Mouse (Mus musculus): ENCODE measurements around the gene Vangl2. TPM values are rescaled to one million over a fixed set of nuclear protein-coding genes. Genes with fewer than 3 reads are reported as not detected.
A peak's percentile ranks its signal among the peaks of the same experiment; 100 is the strongest.

The Vangl2 gene
- 1 to 10 TPM; 4.3 to 5.9 TPM for total RNA-seq (2021)
- long read RNA-seq, experiment 1, full-length matches to known transcripts, result 3 of 4 reads
- long read RNA-seq, experiment 1, partial matches to known transcripts, result 0 of 4 reads
- long read RNA-seq, experiment 1, other reads (novel, unspliced or antisense), result 1 of 4 reads
- long read RNA-seq, experiment 2, partial matches to known transcripts, result 1 of 1 reads
- long read RNA-seq, experiment 2, other reads (novel, unspliced or antisense), result 0 of 1 reads

DNA sequence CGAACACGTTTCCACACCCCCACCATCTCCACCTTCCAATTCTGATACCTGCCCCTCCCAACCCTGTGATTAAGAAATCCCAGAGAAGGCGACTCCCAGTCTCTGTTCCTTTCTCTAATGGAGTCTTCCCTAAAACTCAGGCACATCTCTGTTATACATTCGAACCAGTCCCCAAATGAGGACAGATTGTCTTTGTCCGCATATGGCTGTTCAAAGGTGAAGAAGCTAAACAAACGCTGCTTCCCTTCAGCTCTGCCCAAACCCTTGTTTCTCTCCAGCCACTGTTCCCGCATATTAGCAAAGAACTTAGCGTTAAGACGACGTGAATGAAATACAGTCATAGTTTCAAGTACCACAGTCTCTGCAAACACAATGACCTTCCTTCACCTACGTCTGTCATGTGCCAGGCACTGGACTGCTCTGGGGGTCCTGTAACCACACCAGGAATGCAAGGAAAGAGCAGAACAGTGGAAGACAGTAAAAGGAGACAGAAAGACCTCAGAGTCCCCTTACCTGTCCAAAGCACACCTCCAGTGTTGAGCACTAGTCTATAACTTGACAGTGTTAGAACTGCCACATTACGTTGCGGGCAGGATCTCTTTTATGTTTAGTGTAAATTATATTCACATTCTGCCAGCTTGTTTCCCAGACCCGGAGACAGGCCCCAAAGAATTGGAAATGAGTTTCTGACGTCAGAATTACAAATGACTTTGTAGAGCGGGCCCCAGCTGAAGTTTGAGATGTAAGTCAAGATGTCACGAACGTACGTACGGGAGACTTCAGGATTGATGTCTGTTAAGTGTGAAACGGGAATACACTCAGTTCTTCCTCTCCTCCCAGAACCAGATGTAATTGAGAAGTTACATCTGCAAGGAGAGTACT, at the start of gene Vangl2:
Vangl2 (minus strand) TSS at position 51 of the 882 bp plus-strand sequence.
- no peak for DNase-seq
- intact Hi-C loops (cut with DNase I), result no loop called here

DNA sequence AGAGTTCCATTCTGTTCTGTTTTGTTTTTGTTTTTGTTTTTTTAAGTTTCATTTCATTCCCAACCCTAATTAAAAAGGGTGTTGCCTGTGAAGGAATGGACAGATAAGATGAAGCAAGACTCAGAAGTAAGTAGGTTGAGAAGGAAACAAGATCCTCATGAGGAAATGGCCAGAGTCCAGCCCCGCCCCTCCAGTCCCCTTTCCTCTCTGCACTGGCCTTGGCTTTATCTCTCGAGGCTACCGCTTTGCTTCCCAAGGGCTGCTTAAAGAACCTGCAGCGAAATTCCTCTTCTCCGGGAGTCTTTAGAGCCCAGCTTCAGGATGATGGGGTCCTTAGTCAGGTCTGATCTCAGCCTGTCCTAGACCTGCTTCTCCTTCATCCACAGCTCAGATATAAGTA, 49.7 kb upstream of the Vangl2 start:
- intact Hi-C loops (cut with DNase I), result no loop called here
- no peak for DNase-seq

DNA sequence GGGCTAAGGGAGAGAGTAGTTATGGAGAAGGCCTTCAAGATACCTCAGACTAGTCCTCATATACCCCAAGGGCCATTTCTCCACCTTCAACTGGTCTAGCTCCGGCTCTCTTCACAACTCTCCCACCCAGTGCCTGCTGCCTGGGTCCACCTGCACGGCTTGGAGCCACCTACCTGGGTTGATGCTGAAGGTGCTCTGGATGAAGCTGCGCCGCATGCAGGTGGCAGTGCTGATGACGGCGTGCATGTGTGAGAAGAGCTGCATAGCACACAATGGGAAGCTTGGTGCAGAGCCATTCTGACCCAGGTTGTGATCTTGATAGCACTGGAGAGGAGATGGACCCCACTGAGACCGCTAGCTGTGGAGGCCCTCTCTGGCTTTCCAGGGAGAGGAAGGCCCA, 44.4 kb upstream of the Vangl2 start:
- DNase-seq, result no peak
- intact Hi-C loops (cut with DNase I), result no loop called here

DNA sequence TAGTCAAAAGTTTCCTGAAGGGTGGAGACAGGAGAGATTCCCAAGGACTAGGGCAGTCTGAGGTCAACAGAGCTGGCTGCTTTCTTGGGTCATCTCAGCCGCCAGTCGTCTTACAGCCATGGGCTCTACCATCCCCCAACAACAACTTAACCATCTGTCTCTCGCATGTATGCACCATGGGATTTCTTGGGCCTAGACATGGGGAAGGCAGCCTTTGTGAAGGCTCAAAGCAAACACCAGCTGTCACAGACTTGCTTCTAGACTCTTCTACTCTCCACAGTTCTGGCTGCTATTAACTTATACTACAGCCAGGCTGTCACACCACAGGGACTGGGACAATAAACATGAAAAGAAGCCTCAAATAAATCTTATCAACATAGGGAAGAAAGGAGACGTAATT, 43.3 kb upstream of the Vangl2 start:
- intact Hi-C loops (cut with DNase I), result no loop called here

DNA sequence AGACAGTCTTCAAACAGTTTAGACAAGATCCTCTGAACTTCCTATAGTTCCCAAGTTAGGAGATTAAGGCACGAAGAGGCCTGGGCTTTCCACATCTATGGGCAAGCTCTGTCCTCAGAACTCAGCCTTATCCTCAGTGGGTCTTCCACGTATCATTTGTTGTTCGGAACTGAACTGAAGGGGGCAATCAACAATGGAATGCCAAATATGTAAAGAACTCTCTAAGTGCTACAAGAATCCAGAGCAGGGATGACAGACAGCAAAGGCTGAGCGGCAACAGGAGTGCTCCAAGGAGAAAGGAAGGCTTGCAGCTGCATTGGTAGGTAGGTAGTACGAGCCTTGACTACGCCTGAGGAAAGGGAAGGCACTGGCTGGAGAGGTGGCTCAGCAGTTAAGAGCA, 42.0 kb upstream of the Vangl2 start:
- intact Hi-C loops (cut with DNase I), result no loop called here

More for the DNA sequence above, 43.3 kb upstream of the Vangl2 start:
- DNase-seq, result no peak

DNA sequence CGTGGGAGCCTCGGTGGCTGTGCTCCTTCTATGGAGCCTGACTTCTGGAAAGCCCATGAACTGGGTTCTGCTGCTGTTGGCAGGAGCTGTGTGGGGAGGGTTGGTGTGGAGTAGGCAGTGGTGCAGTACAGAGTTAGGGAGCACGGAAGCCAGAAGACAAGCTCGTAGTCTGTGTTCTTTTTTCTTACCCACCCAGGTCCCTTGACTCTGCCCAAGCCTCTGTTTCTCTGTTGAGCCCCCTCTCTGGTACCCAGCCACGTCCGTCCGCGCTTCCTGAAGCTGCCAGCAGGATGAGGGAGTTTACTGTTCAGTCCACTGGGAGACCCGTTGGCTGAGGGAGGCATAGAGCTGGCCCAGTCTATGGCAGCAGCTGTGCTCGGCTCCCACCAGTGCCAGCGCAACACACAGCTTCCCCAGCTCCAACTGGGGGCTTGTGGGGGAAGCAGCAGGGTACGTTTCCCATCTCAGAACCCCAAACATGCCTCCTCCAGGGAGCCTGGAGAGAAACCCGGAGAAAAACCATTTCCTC, 36.4 kb upstream of the Vangl2 start:
- intact Hi-C loops (cut with DNase I), result no loop called here
- no peak for DNase-seq

More for the DNA sequence above, 42.0 kb upstream of the Vangl2 start:
- no peak for DNase-seq

DNA sequence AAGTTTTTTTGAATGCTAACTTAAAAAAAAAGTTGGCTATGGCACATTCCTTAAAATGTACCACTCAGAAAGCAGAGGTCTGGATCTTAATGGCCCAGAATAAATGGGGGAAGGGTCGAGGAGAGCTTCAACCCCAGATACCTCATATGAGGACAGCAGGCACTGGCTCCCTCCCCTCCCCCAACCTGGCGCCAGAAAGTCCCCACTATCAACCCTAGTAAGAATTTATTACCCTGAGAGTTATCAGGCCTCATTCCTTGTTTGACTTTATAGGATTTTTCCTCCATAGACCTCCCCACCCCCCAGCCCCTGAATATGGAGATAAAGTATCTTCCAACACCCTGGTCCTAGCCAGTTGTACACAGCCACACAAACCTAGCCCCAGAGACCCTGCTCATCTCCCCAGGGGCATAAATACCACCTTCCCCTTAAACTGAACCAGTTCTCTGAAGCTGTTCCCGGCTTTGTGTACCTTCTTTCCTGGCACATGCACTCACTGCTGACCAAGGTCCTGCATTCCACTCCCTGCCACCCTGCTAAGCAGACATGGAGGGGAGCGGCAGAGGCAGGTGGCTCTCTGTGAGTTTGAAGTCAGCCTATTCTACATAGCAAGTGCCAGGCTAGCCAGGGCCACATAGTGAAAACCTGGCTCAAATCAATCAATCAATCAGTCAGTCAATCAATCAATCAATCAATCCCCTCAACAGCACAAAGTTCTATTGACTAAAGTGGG, 35.2 kb upstream of the Vangl2 start:
- DNase-seq, result no peak
- intact Hi-C loops (cut with DNase I), result no loop called here

DNA sequence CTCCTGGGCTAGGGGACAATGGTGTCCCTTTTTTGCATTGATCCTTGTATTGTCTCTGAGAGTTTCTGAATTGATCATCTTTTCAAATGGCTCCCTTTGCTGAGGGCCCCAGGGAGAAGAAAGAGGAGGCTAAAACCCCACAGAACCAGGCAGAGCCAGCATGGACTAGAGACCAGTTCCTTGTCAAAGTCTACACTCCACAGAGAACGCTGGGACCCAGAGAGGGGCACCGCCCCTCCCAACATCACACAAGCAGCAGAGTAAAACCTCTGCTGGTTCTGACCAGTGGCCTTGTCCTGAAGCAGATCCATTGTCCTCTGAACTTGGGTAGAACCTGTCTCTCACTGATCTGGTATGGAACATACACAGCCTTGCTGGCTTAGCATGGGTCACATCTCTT, 33.9 kb upstream of the Vangl2 start:
- intact Hi-C loops (cut with DNase I), result no loop called here
- DNase-seq, result no peak

DNA sequence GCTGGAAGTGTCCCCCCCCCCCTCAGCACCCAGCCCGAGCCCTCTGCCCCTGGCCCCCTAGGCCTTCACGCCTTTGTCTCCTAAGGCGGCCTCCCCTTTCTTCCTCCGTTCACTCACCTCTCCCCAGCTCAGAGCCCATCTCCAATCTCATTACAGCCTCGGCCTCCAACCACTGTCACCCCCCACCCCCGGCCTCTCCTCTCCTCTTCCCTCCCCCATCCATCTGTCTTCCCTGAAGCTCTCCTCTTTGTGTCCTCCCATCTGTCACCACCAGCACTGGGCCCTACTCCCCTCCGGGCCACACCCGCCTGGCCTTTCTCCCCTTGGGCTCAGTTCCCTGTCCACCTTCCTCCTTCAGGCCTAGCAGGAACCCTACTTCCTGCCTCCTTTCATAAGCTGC, 33.0 kb upstream of the Vangl2 start:
- intact Hi-C loops (cut with DNase I), result no loop called here
- no peak for DNase-seq

DNA sequence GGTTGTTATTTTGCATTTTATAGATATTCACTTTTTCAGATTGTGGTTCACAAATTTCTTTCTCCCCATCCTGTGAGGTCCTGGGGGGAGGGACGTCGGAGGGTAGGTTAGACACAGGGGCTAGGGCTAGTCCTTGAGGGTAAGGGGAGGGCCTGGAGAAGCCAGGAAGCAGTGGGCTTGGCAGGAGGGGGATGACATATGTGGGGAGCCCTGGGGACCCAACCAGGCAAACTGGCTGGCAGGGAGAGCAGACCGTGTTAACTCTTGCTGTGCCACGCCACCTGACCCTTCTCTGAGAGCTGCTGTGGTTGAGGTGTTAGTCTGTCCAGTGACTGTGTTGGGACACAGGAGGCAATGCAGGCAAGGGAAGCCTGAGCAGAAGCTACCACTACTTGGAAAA, 32.4 kb upstream of the Vangl2 start:
- DNase-seq, result no peak
- intact Hi-C loops (cut with DNase I), result no loop called here

DNA sequence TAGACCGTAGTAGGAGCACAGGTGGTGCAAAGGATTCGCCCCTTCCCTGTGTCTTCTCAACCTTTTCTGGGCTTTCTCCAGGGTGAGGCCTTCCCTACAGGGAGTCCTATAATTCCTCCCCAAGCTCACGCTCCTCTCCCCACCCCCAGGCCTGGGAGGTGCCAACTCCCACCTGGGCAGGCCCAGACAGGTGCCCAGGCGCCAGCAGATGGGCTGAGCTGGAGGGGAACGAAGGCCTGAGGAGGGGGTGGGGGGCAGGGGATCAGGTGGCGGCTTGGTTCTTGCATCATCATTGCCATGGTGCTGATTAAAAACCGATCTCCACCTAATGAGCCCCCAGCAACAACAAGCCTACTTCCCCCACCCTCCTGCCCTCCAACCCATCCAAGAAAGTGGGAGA, 30.6 kb upstream of the Vangl2 start:
- DNase-seq, result no peak
- intact Hi-C loops (cut with DNase I), result no loop called here

DNA sequence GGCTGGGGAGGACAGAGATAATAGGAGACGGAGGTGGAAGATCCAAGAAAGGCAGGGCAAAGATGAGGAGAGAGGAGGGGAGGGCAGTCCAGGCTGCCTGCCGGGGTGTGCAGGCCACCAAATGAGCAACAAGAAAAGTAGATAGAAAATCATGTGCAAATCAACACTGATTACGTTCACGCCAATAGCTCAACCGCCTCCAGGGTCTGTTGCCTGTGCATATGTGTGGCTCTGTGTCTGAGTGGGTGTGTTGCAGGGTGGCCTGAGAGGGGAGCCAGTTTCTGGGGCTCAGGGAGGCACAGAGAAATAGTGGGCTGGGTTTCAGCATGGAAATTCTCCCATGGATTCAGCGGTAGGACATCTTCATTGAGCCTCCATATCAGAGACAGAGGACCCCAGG, 30.1 kb upstream of the Vangl2 start:
- DNase-seq, result no peak
- intact Hi-C loops (cut with DNase I), result no loop called here

DNA sequence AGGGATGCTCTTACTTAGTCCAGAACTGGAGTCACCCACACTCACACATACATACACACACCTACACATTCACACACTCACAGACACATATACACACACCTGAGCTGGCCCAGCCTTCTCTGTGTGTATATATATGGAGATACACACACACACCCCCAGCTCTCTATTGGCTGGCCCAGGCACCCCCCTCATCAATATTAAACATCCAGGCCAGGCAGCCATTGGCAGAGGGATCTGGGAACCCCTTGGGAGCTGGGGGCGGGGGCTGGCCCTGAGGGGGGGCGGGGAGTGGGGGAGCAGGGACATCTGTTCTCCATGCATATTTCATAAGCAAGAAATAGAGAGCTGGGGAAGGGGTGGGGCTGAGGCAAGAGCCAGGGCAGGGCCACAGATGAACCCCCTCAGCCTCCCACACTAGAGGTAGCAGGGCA, 29.3 kb upstream of the Vangl2 start, which contains the start of gene Nhlh1:
Nhlh1 (minus strand) TSS at position 83 of the 431 bp plus-strand sequence.
- intact Hi-C loops (cut with DNase I), result no loop called here
- DNase-seq, result no peak

DNA sequence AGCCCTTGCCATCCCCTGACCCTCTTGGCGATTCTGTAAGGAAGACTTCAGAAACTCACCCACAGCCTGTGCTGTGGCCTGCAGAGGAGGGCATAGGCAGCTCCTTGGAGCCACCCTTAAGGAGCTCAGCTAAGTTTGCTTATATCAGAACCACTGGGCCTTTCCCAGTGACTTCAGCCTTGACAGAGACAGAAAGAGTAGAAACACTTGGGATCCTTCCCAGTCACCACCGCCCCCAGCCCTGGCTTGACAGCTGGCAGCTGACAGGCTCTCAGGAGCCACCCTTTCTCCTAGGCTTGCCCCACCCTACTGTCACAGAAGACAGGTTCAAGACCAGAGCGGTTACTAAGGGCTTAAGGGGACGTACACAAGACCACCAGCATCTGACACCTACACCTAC, 28.0 kb upstream of the Vangl2 start:
- intact Hi-C loops (cut with DNase I), result no loop called here
- no peak for DNase-seq

DNA sequence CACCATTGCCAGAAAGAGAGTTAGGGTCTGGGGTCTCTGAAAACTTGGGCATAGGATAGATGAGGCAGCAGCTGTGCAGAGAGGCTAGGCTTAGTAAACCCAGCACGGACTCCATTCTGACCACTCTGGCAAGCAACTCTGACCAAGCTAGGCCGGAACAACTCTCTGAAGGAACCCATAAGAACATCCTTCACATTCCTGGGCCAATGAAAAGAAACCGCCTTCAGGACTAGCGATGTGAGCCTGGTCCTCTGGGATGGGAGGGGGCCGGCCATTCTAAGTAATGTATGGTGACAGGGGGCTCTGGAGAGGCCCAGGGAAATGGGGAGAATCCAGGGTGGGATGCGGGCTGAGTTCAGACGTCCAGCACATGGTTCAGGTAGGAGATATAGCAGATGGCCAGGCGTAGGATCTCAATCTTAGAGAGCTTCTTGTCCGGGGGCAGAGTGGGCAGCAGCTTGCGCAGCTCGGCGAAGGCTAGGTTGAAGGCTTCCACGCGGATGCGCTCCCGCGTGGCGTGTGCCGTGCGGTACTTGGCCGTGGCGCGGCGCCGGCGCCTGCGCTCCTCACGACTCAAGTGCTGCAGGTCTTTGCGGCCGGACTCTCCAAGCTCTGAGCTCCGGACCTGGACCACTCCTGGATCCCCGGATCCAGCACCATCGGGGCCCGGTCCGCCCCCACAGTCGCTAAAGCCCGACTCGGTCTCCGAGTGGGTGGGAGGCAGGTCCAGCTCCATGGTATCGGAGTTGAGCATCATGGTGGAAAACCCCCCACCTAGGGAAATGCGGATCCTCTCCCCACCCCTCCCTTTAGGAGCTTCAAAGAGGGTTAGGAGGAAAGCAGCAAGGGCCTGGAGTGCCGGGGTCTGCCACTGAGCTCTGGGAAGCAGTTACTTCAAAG, 25.5 kb upstream of the Vangl2 start:
- no peak for DNase-seq
- intact Hi-C loops (cut with DNase I), result no loop called here

DNA sequence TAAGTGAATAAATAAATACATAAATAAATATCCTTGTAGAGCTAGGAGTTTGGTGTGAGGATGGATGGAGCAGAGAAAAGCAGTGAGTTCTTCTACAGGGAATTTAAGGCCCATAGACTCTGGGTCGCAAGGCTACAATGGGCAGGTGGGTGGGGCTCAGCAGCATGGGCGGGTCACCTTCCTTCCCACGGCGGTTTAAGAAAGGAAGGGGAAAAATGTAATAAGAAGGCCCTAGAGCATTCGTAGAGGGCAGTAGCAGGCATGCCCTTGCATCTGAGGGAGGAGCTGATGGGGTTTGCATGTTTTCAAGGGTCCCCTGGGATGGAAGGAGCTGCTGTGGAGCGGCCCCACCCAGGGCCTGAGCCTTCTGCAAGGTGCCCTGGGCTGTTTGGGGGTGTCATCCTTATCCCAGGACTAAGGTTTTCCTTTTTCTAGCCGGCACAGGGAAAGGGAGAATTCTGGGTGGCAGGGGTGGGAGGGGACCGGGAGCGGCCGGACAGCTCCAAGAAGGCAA, 24.6 kb upstream of the Vangl2 start:
- intact Hi-C loops (cut with DNase I), result no loop called here
- DNase-seq, result no peak

DNA sequence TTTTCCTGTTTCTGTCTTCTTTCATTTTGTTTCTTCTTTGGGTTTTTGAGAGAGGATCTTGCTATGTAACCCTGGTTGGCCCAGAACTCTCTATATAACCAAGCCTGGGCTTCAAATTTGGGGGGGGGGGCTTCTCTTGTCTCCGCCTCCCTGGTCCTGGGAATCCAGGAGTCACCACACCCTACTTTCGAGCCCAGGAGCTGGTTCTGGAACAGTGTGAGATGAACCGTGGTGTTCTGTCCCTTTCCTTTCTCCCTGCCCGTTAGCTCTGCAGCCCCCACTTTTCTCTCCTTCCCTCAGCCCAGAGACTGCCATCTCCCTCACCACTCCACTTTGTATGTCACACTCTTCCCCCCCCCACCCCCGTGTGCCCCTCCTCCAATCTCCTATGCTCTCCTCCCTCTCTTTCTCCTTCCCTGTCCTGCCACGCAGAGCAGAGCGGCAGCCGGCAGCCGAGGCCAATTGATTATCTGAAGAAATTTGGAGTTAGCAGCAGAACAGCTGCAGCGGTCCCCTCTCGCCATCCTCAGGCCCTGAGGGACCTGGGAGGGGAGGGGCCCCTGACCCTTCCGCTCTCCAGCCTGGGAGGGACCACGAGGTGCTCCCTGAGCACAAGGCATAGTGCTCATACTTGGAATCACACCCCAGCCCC, 21.0 kb upstream of the Vangl2 start:
- no peak for DNase-seq
- intact Hi-C loops (cut with DNase I), result loop anchor here (5.0 to 10.0 kb wide), 5 partner anchors 33 to 446 kb away; partner anchors contain the start of genes Copa, Ncstn and Pex19

DNA sequence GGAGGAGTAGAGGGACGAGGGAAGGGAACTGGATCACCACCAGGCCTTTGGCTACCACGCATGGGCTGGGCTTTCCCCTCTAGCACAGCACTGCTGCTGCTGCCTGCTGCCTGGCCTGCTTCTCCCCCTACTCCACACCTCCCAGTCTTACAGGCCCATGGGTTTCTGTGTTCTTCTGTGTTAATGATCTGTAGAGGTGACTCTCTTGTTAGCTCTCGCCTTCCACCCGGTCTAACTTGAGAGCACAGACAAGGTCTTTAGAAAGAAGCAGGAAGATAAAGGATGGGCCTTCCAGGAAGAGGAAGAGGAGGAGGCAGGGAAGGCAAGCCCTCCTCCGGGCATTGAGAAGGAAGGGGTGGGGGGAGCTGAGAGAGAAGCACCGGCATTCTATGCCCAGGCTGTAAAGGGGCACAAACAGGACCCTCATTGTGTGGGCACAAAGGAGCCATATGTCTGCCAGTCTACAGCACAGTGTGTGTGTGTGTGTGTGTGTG, 20.0 kb upstream of the Vangl2 start:
- intact Hi-C loops (cut with DNase I), result loop anchor here (5.0 to 10.0 kb wide), 5 partner anchors 34 to 447 kb away; partner anchors contain the start of genes Copa, Ncstn and Pex19
- peak in 1 of 2 experiments; percentile 21 for DNase-seq

DNA sequence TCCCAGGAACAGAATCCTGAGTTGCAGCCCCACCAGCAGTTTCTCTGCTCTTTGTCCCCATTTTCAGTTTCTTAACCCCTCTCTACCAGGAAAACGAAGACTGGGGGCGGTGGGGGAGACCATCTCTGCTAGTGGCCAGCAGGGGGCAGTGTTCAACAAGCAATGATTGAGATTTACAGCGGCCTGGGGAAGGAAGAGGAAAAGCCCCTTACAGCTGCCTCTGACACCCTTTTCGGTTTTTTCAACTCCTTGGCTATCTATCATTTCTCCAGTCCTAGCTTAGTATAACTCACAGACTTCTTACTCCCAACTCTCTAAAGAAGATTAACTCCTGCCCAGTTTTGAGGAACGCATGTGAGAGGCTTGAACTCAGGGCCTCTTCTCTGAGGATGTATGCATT, 18.7 kb upstream of the Vangl2 start:
- peak; percentile 71 to 85 for DNase-seq
- intact Hi-C loops (cut with DNase I), result loop anchor here (2.0 to 10.0 kb wide), 6 partner anchors 35 to 448 kb away; partner anchors contain the start of genes Copa, Ncstn and Pex19

Data from heart, postnatal 14 days (tissue).